Mouse (Mus musculus) spleen, adult 2 months (tissue): Measurements from ENCODE around the gene Agtrap.

Experiments
- CTCF ChIP-seq: fragments of 200-500 bp; IDR thresholded peaks from 2 replicates; pipeline ENCODE4 v1.5.1; 2011; ENCODE audit warnings: mild to moderate bottlenecking, inconsistent platforms; ENCODE audit not compliant: insufficient read depth, insufficient read length, insufficient replicate concordance; ENCODE audit errors: extremely low read depth
- POLR2A ChIP-seq: fragments of 200-500 bp; IDR thresholded peaks from 2 replicates; pipeline ENCODE4 v1.6.1; 2011; ENCODE audit warnings: low read depth, low read length, inconsistent platforms

DNA sequence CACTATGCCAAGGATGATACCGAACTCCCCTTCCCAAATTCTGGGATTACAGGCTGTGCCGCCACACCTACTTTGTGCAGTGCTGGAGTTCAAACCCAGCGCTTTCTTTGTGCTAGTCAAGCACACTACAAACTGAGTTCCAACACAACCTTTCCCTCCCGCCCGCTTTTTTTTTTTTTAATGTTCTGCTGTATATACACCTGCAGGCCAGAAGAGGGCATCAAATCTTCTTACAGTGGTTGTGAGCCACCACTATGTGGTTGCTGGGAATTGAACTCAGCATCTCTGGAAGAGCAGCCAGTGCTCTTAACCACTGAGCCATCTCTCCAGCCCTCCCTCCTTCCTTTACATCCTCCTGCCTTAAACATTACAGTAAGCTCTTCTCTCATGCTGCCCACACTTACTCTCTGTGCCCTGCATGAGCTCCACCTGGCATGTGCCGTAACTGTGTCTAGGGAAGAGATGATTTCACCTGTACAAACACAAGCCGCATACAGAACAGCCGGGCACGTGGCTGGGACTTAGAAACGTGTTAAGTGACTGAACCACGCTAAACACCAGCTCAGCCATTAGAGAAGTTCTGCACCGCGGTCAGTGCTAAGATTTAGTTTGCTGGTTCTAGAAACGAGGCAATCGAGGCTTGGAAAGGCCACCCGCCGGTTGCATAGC lies 13.2 kb downstream of the Agtrap start:
- no peak for TF ChIP-seq CTCF
- no peak for TF ChIP-seq POLR2A
